Mouse (Mus musculus): Measurements from ENCODE around the gene Cyp2c37. TPM values are rescaled to one million over a fixed set of nuclear protein-coding genes. Genes with fewer than 3 reads are reported as not detected.
"Not testable (repeated sequence)": the region's sequence is repeated elsewhere in the genome, so short reads cannot be mapped to it uniquely, and the experiment has no call there.

Gene Cyp2c37
- 0.04 TPM in 1 of 2 replicates, not detected in the other for polyA plus RNA-seq (2012; rRNA removed)

GRCm38 (mm10) chr19:39992140-39992539 lies at the start of gene Cyp2c37:
Cyp2c37 (plus strand) TSS chr19:39992424.
- H3K4me3 ChIP-seq (ENCODE audit: insufficient read depth, low read depth, low read length); H3K4me1 ChIP-seq (ENCODE audit: control insufficient read depth, insufficient read depth, low read length); DNase-seq; H3K27ac ChIP-seq (ENCODE audit: insufficient read depth, low read depth, low read length); H3K36me3 ChIP-seq (ENCODE audit: control insufficient read depth, insufficient read depth, low read length); H3K27me3 ChIP-seq (replicated peaks; ENCODE audit: control insufficient read depth, insufficient read depth, low read length): not testable (repeated sequence)
- WGBS, result 94% methylated on average over 1 of the region's 1 CpGs

DNA sequence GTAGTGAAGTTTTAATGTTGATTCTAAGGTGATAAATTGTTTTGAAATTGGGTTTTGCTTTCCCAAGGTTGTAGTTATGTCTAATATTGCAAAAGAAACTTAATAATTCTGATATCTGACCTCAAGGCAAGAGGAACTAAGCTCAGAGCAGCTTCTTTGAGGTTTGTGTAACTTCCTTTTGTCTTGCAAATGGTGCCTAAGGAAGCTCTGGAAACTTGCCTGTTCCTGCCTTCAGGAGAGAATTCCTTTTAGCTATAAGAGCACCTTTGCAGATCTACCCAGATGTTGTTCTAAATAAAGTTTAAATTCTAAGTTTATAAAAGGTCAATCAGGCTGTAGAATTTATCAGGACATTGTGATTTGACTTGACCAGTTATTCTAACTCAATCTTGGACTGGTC lies 31.4 kb upstream of the Cyp2c37 start:
- H3K4me3 ChIP-seq (ENCODE audit: insufficient read depth, low read depth, low read length); H3K27me3 ChIP-seq (replicated peaks; ENCODE audit: control insufficient read depth, insufficient read depth, low read length); H3K36me3 ChIP-seq (ENCODE audit: control insufficient read depth, insufficient read depth, low read length); H3K4me1 ChIP-seq (ENCODE audit: control insufficient read depth, insufficient read depth, low read length); H3K27ac ChIP-seq (ENCODE audit: insufficient read depth, low read depth, low read length); DNase-seq: not testable (repeated sequence)

- H3K4me1 ChIP-seq (ENCODE audit: control insufficient read depth, insufficient read depth, low read length); H3K4me3 ChIP-seq (ENCODE audit: insufficient read depth, low read depth, low read length); H3K36me3 ChIP-seq (ENCODE audit: control insufficient read depth, insufficient read depth, low read length); H3K27ac ChIP-seq (ENCODE audit: insufficient read depth, low read depth, low read length); H3K27me3 ChIP-seq (replicated peaks; ENCODE audit: control insufficient read depth, insufficient read depth, low read length): not testable (repeated sequence)
- 75% methylated on average over 3 of the region's 3 CpGs for WGBS
- DNase-seq, result peak; percentile 24
Observed at GRCm38 (mm10) chr19:39971096-39971495, 21.1 kb upstream of the Cyp2c37 start.

GRCm38 (mm10) chr19:39989471-39989870 lies 2.8 kb upstream of the Cyp2c37 start:
- Histone ChIP-seq H3K4me3 (ENCODE audit: insufficient read depth, low read depth, low read length) (no peak overlapping the region), H3K4me1 (ENCODE audit: control insufficient read depth, insufficient read depth, low read length) (no peaks in the 10 kb centered on the region), H3K27me3 (replicated peaks; ENCODE audit: control insufficient read depth, insufficient read depth, low read length) (no peaks in the 10 kb centered on the region), H3K36me3 (ENCODE audit: control insufficient read depth, insufficient read depth, low read length) (no peaks in the 10 kb centered on the region), H3K27ac (ENCODE audit: insufficient read depth, low read depth, low read length) (no peak overlapping the region)
- 64% methylated on average over 2 of the region's 2 CpGs for WGBS
- TF ChIP-seq POLR2A (IDR thresholded peaks at IDR 0.05; ENCODE audit: low read depth, low read length) (no peak), CTCF (conservative IDR thresholded peaks at IDR 0.05; ENCODE audit: insufficient read depth, insufficient read length, low read depth, low read length) (no peak)
- no peak for DNase-seq

Other genes starting within 250 kb of the Cyp2c37 start
- gene Cyp2c40, start 179.6 kb upstream of the Cyp2c37 start, polyA plus RNA-seq (2012; rRNA removed), result not detected in 2 replicates
- 0.83 and 0.99 TPM in 2 replicates for gene Cyp2c69, start 105.6 kb upstream of the Cyp2c37 start, polyA plus RNA-seq (2012; rRNA removed)
- not detected in 2 replicates for gene Cyp2c54, start 81.4 kb downstream of the Cyp2c37 start, polyA plus RNA-seq (2012; rRNA removed)
- 0.15 TPM in 1 of 2 replicates, not detected in the other for gene Cyp2c50, start 97.3 kb downstream of the Cyp2c37 start, polyA plus RNA-seq (2012; rRNA removed)
- not detected in 2 replicates for gene Cyp2c70, start 194.9 kb downstream of the Cyp2c37 start, polyA plus RNA-seq (2012; rRNA removed)